Mouse (Mus musculus) embryonic fibroblast, embryonic 13.5 days (primary cell): Measurements from ENCODE around the gene Nol11.

Experiments used
- CTCF ChIP-seq: IDR thresholded peaks from 2 replicates; pipeline ENCODE4 v1.5.1; 2011; ENCODE audit warnings: mild to moderate bottlenecking, control low read depth, low read length, moderate library complexity, borderline replicate concordance; ENCODE audit not compliant: insufficient read depth
- POLR2A ChIP-seq: IDR thresholded peaks from 2 replicates; pipeline ENCODE4 v1.6.1; 2011; ENCODE audit warnings: low read depth, mild to moderate bottlenecking, control low read depth, low read length, moderate library complexity

- TF ChIP-seq POLR2A (no peak), CTCF (no peak)
Observed at GRCm38 (mm10) chr11:107190376-107190775, 1.2 kb upstream of the Nol11 start.
